Mouse (Mus musculus) cortical plate, adult 2 months (tissue): ENCODE results near the gene A3galt2. TPM values are rescaled to one million over a fixed set of nuclear protein-coding genes. Genes with fewer than 3 reads are reported as not detected.

ENCODE experiments used
- H3K27ac ChIP-seq: fragments of 200-500 bp; 2 replicates; pipeline ENCODE4 v1.5.1; 2012; ENCODE audit warnings: low read length, control low read depth, inconsistent platforms; ENCODE audit not compliant: insufficient read depth
- H3K4me1 ChIP-seq: fragments of 200-500 bp; 2 replicates; pipeline ENCODE4 v1.6.1; 2011; ENCODE audit warnings: low read length; ENCODE audit not compliant: control insufficient read depth, insufficient read depth
- H3K4me3 ChIP-seq: fragments of 200-500 bp; 2 replicates; pipeline ENCODE4 v1.5.1; 2011; ENCODE audit warnings: mild to moderate bottlenecking, low read length, control low read depth; ENCODE audit not compliant: insufficient read depth
- CTCF ChIP-seq: fragments of 200-500 bp; IDR thresholded peaks from 2 replicates; pipeline ENCODE4 v1.5.1; 2011; ENCODE audit warnings: mild to moderate bottlenecking, control low read depth, low read length; ENCODE audit not compliant: insufficient read depth; ENCODE audit errors: extremely low read depth
- POLR2A ChIP-seq: fragments of 200-500 bp; IDR thresholded peaks from 2 replicates; pipeline ENCODE4 v1.6.1; 2011; ENCODE audit warnings: mild to moderate bottlenecking, low read length, control low read depth; ENCODE audit not compliant: insufficient read depth; ENCODE audit errors: extremely low read depth
- polyA plus RNA-seq: library from polyadenylated mRNA; depleted of rRNA; stranded (reverse); fragments of >200 nt; gene quantifications from 2 replicates; pipeline ENCODE4 v1.2.3, GENCODE M21; 2012

A3galt2 gene
- polyA plus RNA-seq, 1 experiment: 0.35 TPM

DNA sequence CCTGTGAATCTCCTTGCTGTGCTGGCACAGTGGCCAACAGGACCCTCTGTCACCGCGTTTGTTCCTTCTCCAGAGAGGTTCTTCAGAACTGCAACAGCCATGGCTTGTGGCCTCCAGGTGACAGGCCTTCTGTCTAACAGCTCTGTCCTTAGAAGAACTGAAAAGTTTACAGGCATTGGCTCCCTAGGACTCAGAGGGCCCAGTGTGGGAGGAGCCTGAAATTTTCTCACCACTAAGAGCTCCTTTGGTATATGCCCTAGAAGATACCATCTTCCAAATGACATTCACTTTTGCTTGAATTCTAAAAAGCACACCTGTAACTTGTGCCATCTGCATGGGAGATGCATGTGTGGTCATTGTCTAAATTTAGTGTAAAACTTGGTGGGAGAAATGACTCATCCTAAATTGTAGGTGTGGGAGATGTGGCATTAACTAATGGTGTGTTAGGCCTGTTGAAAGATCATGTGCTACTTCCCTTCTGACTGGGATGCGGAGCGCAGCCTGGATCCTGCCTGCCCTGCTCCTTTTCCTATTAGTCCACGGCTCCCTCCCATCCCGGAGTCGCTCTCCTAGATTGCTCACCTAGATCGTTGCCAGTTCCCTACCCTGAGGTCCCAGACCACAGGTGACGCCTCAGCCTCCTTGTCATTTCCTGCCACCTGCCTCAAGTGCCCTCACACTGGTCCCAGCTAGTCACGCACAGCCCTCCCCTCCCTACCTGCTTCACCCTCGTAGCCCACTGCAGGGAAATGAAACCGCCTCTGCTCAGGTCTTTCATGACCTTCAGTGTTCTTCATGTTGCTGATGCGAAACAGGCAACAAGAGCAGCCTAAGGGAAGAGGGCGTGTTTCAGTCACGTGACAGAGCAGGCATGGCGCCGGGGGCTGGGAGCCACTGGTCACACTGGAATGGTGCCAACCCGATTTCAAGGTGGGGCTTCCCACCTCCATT is 20.2 kb upstream of the A3galt2 start:
- H3K4me3 ChIP-seq: no peak overlapping the region
- H3K27ac ChIP-seq: no peak overlapping the region
- peaks cover 28% of the 10 kb centered on the region for H3K4me1 ChIP-seq
- no peak for TF ChIP-seq POLR2A
- no peak for TF ChIP-seq CTCF

DNA sequence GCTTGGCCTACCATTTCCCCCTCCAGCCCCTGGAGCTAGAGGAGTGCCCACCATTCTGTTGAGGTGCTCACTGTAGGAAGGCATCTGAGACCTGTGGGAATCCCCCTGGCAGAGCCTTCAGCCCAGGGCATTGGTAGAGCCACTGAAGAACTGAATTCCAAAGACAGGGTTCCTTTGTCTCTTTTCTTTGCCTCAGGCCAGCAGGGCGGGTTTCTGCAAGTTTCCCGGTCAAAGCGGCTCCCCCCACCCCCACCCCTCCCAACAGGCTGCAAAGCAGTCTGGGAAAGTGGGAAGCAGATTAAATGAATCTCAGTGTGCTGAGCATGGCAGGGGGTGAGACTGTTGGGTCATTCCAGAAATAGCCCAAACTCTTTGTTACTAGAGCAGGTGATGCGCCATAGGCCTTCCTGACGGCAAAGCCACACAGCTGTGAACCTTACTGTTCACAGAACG is 18.0 kb upstream of the A3galt2 start:
- no peak overlapping the region for H3K4me3 ChIP-seq
- H3K27ac ChIP-seq: 0 out of 2 replicates have a peak overlapping the region, but pooled peaks have one; percentile 1
- TF ChIP-seq CTCF (no peak), POLR2A (no peak)
- H3K4me1 ChIP-seq: peaks cover 22% of the 10 kb centered on the region

DNA sequence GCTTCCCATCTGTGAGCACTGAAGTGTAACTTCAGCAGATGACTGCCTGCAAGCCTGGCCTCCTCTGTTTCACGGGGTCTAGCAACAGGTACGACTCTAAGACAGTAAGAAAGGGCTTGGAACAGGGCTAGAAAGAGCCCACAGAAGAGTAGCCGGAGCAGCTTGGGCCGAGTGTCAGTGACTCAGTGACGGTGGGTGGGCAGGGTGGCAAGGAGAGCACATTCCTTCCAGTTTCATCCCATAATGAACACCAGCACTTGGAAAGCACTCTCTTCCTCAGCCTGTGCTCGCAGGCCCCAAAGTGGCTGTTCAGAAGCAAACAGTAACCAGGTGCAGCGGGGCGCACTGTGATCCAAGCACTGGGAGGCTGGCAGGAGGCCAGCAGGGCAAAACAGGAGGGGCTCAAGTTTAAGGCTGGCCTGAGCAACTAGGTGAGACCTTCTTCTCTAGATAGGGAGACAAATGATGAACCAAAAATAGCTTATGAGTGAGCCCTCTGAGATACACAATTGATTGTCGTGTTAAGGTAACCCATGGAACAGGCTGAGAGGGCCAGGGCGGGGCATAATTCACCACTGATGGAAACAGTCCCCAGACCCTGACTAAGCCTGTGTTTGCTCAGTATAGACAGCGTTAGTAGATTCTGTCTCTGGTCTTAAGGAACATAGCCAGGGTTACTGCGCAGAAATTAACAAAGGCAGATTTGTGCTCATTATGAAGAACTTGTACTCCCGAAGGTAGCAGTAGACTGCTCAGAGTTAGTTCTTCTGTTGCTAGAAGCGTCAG is 17.1 kb upstream of the A3galt2 start:
- TF ChIP-seq CTCF (no peak), POLR2A (no peak)
- Histone ChIP-seq H3K4me3 (no peak overlapping the region), H3K4me1 (peaks cover 22% of the 10 kb centered on the region), H3K27ac (no peak overlapping the region)

DNA sequence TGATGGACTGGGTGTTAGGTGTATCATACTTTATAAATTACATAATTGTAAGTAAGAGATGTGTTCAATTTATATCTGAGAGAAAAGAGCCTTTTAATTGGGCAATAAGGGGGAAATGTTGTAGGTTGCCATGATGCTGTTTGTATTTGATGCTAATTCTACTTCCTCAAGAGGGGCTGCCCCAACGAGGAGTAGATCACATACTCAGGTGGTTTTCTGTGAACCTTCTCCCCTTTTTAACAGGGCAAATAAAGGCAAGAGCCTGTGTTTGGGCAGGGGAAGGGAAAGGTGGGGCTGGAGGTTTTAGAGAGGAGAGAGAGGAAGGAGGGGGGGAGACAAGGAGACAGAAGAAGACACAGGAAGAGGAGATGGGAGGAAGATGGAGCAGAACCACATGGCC is 14.3 kb upstream of the A3galt2 start:
- Histone ChIP-seq H3K4me1 (peaks cover 3% of the 10 kb centered on the region), H3K27ac (no peak overlapping the region), H3K4me3 (no peak overlapping the region)
- no peak for TF ChIP-seq POLR2A
- TF ChIP-seq CTCF: no peak

DNA sequence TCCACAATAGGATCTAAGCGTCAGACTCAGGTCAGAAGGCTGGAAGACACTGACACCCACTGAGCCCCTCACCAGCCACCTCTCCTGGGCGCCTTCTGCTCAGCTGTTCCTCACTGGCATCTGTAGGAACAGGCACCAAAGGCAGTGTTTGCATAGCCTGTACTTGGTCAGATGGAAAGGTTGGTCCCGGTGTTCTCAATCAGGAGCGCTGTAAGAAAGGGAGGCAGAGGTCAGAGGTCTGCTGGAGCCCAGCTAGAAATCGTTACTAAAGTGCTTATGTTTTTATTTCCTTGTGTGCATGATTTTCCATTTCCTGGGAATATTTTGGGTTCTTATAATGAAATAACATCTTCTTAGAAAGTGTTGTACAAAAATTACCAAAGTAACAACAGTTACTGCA is 13.3 kb upstream of the A3galt2 start:
- no peak for TF ChIP-seq POLR2A
- no peak for TF ChIP-seq CTCF
- Histone ChIP-seq H3K27ac (no peak overlapping the region), H3K4me1 (peaks cover under 1% of the 10 kb centered on the region), H3K4me3 (no peak overlapping the region)

DNA sequence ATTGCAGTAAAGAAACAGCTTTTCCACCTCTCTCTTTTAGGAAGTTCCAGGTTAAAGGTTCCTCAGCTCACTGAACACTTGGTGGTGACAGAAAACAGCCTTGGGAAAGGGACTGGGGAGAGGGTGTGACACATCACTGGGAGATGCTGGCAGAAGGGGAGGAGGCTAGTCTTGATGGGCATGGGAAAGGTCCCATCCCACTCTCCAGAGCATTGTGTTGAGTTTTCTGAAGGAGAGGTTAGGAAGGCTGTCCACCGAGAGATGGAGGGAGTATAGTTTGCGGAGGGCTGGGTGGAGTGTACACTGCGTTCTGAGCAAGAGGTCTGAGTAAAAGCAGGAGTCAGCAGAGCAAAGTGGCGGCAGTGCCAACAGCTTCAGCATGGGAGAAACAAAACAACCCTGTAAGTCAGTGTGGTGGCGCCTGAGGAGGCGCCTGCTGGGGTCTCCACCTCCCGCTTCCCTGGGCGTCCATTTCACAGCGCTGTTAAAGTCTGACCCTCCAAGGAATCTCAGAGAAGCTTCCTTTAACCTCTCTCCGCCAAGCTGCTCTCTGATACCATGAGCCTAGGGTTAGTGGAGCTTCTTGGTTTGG is 12.7 kb upstream of the A3galt2 start:
- TF ChIP-seq POLR2A: no peak
- TF ChIP-seq CTCF: no peak
- Histone ChIP-seq H3K4me1 (no peaks in the 10 kb centered on the region; the same call in 1 of the 2 replicates), H3K27ac (no peak overlapping the region), H3K4me3 (no peak overlapping the region)

DNA sequence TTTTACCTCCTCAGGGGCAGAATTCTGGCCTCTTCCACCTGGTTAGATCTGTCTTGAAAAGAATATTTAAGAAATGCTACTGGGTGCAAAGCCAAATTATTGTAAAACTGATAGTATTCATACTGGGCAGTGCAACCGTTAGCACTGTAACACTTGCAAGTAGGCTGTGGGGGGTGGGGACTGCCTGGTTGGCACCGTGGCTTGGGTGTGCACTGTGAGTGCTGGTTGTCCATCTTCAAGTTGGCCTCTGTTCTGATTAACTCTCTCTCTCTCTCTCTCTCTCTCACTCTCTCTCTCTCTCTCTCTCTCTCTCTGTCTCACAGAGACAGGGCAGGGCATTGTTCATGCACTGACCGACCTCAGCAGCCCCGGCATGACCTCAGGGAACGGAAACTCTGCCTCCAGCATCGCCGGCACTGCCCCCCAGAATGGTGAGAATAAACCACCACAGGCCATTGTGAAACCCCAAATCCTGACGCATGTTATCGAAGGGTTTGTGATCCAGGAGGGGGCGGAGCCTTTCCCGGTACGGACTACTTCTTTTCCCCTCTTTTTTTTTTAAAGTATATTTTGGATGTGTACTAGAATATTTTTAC is 12.0 kb upstream of the A3galt2 start:
- Histone ChIP-seq H3K27ac (no peak overlapping the region), H3K4me1 (no peaks in the 10 kb centered on the region; the same call in 1 of the 2 replicates), H3K4me3 (no peak overlapping the region)
- TF ChIP-seq POLR2A (no peak), CTCF (no peak)

DNA sequence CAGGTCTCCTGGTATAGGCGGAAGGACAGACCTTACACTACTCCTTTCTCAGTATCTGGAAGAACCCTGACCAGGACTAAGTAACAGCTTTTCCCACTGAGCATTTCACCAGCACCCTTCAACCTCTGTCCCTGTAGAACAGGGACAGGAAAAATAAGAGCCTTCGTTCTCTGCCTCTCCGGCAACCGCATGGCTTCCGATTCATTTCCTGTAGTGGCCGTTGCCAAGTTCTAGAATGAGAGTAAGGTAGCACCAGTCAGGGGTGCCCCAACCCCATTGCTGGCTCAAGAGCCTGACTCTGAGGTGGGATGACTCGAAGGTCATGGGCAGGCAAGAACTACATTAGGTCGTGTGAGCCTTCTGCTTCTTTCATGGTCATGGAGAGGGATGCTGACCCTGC is 10.0 kb upstream of the A3galt2 start:
- TF ChIP-seq CTCF: no peak
- Histone ChIP-seq H3K4me3 (no peak overlapping the region), H3K4me1 (no peaks in the 10 kb centered on the region; the same call in 1 of the 2 replicates), H3K27ac (no peak overlapping the region)

DNA sequence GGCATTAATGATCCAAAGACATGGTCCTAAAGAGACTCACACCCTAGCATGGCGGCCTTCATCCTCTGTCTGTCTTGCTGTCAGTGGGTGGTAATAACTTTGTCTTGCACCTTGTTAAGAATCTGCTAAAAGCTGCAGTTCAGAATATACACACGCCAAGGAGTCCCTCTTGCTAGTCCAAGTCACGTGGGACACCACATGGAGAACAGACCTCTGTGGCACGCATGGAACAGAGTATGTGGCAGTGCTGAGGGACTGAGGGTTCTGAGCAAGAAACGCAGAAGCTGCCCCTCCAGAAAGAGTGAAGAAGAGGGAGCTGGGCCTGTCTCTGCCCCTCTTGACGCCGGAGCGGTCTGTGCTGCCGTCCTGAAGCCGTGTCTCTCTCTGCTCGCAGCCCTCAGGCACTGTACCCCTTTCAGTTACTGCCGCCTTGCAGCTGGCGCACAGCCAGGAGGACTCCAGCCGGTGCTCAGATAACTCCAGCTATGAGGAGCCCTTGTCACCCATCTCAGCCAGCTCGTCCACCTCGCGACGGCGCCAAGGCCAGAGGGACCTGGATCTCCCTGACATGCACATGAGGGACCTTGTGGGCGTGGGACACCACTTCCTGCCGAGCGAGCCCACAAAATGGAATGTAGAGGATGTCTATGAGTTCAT is 7.4 kb upstream of the A3galt2 start:
- TF ChIP-seq CTCF: no peak
- no peak for TF ChIP-seq POLR2A
- Histone ChIP-seq H3K27ac (no peak overlapping the region), H3K4me1 (no peaks in the 10 kb centered on the region; the same call in 1 of the 2 replicates), H3K4me3 (no peak overlapping the region)
